Mouse (Mus musculus): ENCODE results near the gene Scap. TPM values are rescaled to one million over a fixed set of nuclear protein-coding genes. Genes with fewer than 3 reads are reported as not detected.

Gene Scap
- 26.8 and 32.7 TPM in 2 replicates for polyA plus RNA-seq (2015; fragmentation: Nextera tagmentation; extraction: Ambion mirVana)

DNA sequence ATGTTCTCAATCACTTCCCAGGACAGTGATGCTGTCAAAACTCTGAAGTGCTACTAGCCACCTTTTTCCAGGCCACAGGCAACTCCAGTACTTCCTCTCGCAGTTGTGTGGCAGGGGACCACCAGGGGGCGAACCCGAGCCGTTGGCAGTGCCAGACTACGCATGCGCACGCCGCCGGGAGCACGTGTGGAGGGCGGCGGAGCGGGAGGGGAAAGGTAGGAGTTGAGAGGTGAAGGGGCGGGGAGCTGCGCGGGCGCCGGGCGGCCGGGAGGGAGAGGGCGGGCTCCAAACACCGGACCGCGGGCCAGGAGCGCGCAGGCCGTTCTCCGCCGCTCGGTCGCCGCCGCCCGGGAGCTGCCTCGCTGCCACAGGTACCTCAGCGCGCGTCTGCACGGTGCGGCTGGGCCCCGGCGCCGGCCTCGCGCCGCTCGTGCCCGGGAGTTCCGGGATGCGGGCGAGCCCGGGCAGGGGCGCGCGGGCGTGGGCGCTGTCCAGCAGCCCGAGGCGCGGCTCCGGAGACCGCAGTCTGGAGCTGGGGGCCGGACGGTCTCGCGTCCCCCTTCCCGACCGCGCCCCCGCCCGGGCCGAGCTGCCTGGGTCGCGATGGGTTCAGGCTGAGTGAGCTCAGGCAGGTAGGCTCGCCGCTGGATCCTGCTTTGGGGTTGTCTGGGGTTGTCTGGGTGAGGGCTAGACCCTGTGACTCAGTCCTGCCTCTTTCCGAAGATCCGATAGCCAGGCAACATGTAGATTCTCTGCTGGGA lies at the start of gene Scap:
Gene Scap (plus strand): TSS at position 154 of the 761 bp plus-strand sequence.
- peak within 1 kb of the TSS; percentile 85 for H3K4me3 ChIP-seq (replicated peaks)
- peak; percentile 93 for ATAC-seq (ENCODE audit: insufficient read depth)
- H3K36me3 ChIP-seq (replicated peaks) = no peaks in the 10 kb centered on the region
- 1% methylated on average over 74 of the region's 78 CpGs for WGBS (ENCODE audit: insufficient replicate concordance)
- H3K9ac ChIP-seq = peak within 1 kb of the TSS; percentile 78
- H3K27me3 ChIP-seq = no peaks in the 10 kb centered on the region
- peak within 1 kb of the TSS; percentile 95 for H3K4me2 ChIP-seq
- peak within 1 kb of the TSS; percentile 68 for H3K27ac ChIP-seq (replicated peaks)
- H3K9me3 ChIP-seq (replicated peaks) = no peaks in the 10 kb centered on the region
- H3K4me1 ChIP-seq (replicated peaks) = peaks cover 52% of the 10 kb centered on the region

GRCm38 (mm10) chr9:110284075-110284697 lies 48.9 kb upstream of the Scap start:
- 70% methylated on average over 10 of the region's 10 CpGs for WGBS (ENCODE audit: insufficient replicate concordance)
- no peak overlapping the region for H3K4me3 ChIP-seq (replicated peaks)

DNA sequence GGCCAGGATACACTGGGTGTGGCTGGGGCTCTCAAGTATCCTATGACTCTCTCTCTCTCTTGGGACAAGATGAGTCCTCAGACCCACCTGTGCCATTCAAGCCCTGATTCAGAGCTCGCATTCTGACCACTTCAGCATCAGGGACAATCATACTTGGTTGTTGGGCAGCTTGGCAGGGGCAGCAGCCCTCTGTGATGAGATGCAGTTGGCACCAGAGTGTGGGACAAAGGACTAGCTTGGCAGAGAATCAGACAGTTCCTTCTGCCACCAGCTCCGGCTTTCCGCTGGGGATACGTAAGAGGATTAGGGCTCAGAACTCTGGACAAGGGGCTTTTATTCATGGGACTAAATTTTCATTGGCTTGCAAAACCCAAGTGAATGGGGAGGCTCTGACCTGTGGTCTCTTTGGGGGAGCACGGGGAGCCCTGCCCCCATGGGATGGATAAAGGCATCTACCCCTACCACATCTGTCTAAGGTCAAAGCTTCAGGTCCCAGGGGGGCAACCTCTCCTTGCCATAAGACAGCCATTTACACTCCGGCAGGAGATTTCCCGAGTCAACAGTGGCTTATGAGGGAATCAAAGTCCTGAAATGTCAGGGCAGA lies 45.7 kb upstream of the Scap start:
- no peak for ATAC-seq (ENCODE audit: insufficient read depth)
- no peak overlapping the region for H3K4me2 ChIP-seq
- no peak overlapping the region for H3K4me3 ChIP-seq (replicated peaks)
- no peaks in the 10 kb centered on the region for H3K27me3 ChIP-seq
- WGBS (ENCODE audit: insufficient replicate concordance) = 68% methylated on average over 7 of the region's 7 CpGs
- H3K27ac ChIP-seq (replicated peaks) = no peak overlapping the region
- no peaks in the 10 kb centered on the region for H3K4me1 ChIP-seq (replicated peaks)
- H3K9me3 ChIP-seq (replicated peaks) = no peaks in the 10 kb centered on the region
- H3K36me3 ChIP-seq (replicated peaks) = no peaks in the 10 kb centered on the region
- H3K9ac ChIP-seq = no peak overlapping the region

More at GRCm38 (mm10) chr9:110284075-110284697, 48.9 kb upstream of the Scap start:
- Histone ChIP-seq H3K4me1 (replicated peaks) (no peaks in the 10 kb centered on the region), H3K4me2 (no peak overlapping the region), H3K9me3 (replicated peaks) (no peaks in the 10 kb centered on the region), H3K36me3 (replicated peaks) (no peaks in the 10 kb centered on the region), H3K27ac (replicated peaks) (no peak overlapping the region), H3K9ac (no peak overlapping the region), H3K27me3 (no peaks in the 10 kb centered on the region)
- ATAC-seq (ENCODE audit: insufficient read depth) = no peak

DNA sequence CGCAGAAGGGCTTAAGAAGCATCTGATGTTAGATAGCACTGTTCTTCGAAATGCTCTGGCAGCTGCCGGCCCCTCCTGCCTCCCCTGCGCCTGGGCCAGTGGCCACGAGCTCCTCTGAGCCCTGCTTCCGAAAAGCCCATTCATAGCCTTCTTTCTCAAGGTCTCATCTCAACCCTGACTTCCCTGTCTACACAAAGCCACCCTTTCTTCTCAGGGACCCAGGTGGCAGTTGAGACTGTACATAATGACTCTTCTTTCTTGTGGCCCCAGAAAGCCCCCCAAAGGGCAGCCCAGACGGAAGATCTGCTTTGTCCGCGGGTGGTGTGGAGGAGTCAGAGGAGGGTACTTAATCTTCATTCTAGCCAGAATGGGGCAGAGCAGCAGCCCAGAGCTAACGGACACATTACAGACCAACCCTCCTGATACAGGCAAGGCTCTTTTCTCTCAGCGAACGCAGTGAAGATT lies 39.8 kb upstream of the Scap start:
- Histone ChIP-seq H3K9ac (no peak overlapping the region), H3K4me1 (replicated peaks) (no peaks in the 10 kb centered on the region), H3K27ac (replicated peaks) (no peak overlapping the region), H3K4me2 (no peak overlapping the region), H3K36me3 (replicated peaks) (no peaks in the 10 kb centered on the region), H3K27me3 (no peaks in the 10 kb centered on the region), H3K4me3 (replicated peaks) (no peak overlapping the region), H3K9me3 (replicated peaks) (no peaks in the 10 kb centered on the region)
- 67% methylated on average over 12 of the region's 12 CpGs for WGBS (ENCODE audit: insufficient replicate concordance)
- ATAC-seq (ENCODE audit: insufficient read depth) = no peak

DNA sequence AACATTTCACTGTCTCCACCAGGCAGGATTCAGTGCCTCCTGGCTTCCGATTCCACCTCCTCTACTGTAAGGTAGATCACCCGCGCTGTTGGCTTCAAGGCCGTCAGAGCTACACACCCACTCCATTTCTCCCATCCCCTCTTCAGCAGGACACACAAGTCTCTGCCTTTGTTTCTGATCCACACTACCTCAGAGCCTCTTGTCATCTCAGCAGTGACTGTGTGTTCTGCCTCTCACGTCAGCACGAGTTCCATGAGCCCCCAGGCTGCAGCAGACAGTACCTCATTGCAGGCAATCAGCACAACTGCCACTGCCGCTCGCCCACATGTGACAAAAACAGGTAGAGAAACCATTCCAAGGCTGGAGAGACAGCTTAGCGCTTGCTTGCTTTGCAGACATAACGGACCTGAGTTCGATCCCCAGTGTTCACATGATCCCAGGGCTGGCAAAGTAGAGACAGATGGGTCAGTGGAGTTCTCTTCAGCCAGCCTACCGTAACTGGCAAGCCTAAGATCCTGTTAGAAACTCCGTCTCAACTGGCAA lies 39.1 kb upstream of the Scap start:
- ATAC-seq (ENCODE audit: insufficient read depth) = no peak
- no peaks in the 10 kb centered on the region for H3K36me3 ChIP-seq (replicated peaks)

DNA sequence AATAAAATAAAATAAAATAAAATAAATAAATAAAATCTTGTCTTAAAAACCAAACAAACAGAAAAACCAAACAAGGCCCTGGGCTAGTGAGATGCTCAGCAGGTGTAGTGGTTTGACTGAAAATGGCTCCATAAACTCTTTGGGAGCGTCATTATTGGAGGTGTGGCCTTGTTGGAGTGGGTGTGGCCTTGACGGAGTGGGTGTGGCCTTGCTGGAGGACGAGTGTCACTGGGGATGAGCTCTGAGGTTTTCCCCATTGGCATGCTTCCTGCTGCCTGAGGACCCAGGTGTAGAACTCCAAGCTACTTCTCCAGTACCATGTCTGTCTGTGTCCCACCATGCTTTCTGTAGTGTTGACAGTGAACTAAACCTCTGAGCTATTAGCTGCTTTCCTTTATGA lies 38.3 kb upstream of the Scap start:
- Histone ChIP-seq H3K4me3 (replicated peaks) (no peak overlapping the region), H3K27me3 (no peaks in the 10 kb centered on the region), H3K27ac (replicated peaks) (no peak overlapping the region), H3K9me3 (replicated peaks) (no peaks in the 10 kb centered on the region), H3K9ac (no peak overlapping the region), H3K36me3 (replicated peaks) (no peaks in the 10 kb centered on the region), H3K4me2 (no peak overlapping the region), H3K4me1 (replicated peaks) (no peaks in the 10 kb centered on the region)
- ATAC-seq (ENCODE audit: insufficient read depth) = no peak
- WGBS (ENCODE audit: insufficient replicate concordance) = 28% methylated on average over 3 of the region's 3 CpGs

More for the DNA sequence above, 39.1 kb upstream of the Scap start:
- Histone ChIP-seq H3K27me3 (no peaks in the 10 kb centered on the region), H3K4me3 (replicated peaks) (no peak overlapping the region), H3K9me3 (replicated peaks) (no peaks in the 10 kb centered on the region), H3K9ac (no peak overlapping the region), H3K27ac (replicated peaks) (no peak overlapping the region), H3K4me2 (no peak overlapping the region), H3K4me1 (replicated peaks) (no peaks in the 10 kb centered on the region)
- 79% methylated on average over 13 of the region's 13 CpGs for WGBS (ENCODE audit: insufficient replicate concordance)

- no peaks in the 10 kb centered on the region for H3K36me3 ChIP-seq (replicated peaks)
- no peak overlapping the region for H3K4me3 ChIP-seq (replicated peaks)
- no peaks in the 10 kb centered on the region for H3K4me1 ChIP-seq (replicated peaks)
- 2% methylated on average over 5 of the region's 5 CpGs for WGBS (ENCODE audit: insufficient replicate concordance)
- H3K27me3 ChIP-seq = no peaks in the 10 kb centered on the region
- H3K4me2 ChIP-seq = no peak overlapping the region
- no peaks in the 10 kb centered on the region for H3K9me3 ChIP-seq (replicated peaks)
- no peak for ATAC-seq (ENCODE audit: insufficient read depth)
- no peak overlapping the region for H3K27ac ChIP-seq (replicated peaks)
- no peak overlapping the region for H3K9ac ChIP-seq
Measured at GRCm38 (mm10) chr9:110296867-110297627, 36.0 kb upstream of the Scap start.

- Histone ChIP-seq H3K4me1 (replicated peaks) (peaks cover 31% of the 10 kb centered on the region), H3K27me3 (no peaks in the 10 kb centered on the region), H3K9me3 (replicated peaks) (no peaks in the 10 kb centered on the region), H3K9ac (peak overlapping the region; percentile 60), H3K36me3 (replicated peaks) (no peaks in the 10 kb centered on the region), H3K4me3 (replicated peaks) (peak overlapping the region; percentile 65), H3K4me2 (peak overlapping the region; percentile 83), H3K27ac (replicated peaks) (peak overlapping the region; percentile 73)
- no peak for ATAC-seq (ENCODE audit: insufficient read depth)
- 4% methylated on average over 4 of the region's 4 CpGs for WGBS (ENCODE audit: insufficient replicate concordance)
Measured at GRCm38 (mm10) chr9:110304516-110304915, 28.6 kb upstream of the Scap start.

DNA sequence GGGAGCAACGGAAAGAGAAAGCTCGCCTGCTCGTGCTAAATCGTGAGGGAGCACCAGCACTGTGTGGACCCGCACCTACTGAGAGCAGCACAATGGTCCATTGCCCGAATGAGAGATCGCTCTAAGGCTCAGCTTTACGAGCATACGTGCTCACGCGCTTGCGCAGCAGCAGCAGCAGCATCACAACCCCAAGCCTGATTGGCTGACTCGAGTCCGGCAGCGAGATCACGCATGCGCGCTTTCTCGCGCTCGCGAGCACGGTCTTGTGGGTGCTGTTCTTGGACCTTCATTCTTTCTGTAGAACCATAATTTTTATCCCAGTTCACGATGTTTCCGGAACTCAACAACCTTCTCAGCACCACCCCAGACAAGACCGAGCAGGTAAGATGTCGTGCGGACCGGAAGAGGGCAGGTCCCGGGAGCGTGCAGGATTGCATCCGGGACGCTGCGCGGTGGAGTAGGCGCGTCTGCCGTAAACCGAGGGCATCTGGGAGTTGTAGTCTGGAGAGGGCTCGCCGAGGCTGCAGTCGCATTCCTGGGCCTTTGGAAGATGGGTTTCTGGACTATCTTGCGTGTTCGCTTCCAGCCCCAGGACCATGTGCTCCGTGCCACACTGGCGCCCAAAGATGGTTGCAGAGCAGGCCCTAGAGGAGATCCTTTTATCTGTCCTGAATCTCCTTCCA lies 28.0 kb upstream of the Scap start, which contains the start of gene Elp6:
Gene Elp6 (plus strand): TSS at position 205 of the 683 bp plus-strand sequence.
- Histone ChIP-seq H3K9ac (peak within 1 kb of the TSS; percentile 60), H3K27ac (replicated peaks) (peak within 1 kb of the TSS; percentile 73), H3K4me1 (replicated peaks) (peaks cover 31% of the 10 kb centered on the region), H3K4me3 (replicated peaks) (peak within 1 kb of the TSS; percentile 65), H3K36me3 (replicated peaks) (peaks cover 4% of the 10 kb centered on the region), H3K27me3 (no peaks in the 10 kb centered on the region), H3K4me2 (peak within 1 kb of the TSS; percentile 83), H3K9me3 (replicated peaks) (no peaks in the 10 kb centered on the region)
- under 1% methylated on average over 46 of the region's 46 CpGs for WGBS (ENCODE audit: insufficient replicate concordance)
- ATAC-seq (ENCODE audit: insufficient read depth) = peak; percentile 97

DNA sequence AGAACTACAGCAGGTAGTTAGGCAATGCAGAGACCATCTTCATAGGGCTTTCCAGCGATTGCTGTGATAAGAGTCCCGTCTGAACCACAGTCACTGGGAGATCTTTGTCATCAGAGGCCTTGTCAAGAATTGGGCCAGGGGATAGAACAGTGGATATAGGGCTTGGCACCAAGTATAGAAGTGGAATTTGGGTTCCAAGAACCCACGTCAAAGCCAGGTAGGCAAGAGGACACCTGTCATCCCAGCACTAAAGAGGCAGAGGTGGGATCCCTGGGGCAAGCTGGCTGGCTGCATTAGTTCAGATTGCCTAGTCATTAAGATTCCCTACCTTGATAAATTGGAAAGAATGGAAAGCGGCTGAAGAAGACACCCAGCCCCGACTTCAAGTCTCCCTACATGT lies 26.7 kb upstream of the Scap start:
- Histone ChIP-seq H3K36me3 (replicated peaks) (peaks cover 7% of the 10 kb centered on the region), H3K27me3 (no peaks in the 10 kb centered on the region), H3K4me1 (replicated peaks) (peaks cover 31% of the 10 kb centered on the region), H3K4me2 (peak overlapping the region; percentile 83; the same call in 1 of the 2 replicates), H3K27ac (replicated peaks) (no peak overlapping the region), H3K4me3 (replicated peaks) (no peak overlapping the region), H3K9me3 (replicated peaks) (no peaks in the 10 kb centered on the region), H3K9ac (no peak overlapping the region)
- no peak for ATAC-seq (ENCODE audit: insufficient read depth)
- WGBS (ENCODE audit: insufficient replicate concordance) = 51% methylated on average over 5 of the region's 5 CpGs
